Mouse (Mus musculus): ENCODE results near the gene Prkcd.

DNA sequence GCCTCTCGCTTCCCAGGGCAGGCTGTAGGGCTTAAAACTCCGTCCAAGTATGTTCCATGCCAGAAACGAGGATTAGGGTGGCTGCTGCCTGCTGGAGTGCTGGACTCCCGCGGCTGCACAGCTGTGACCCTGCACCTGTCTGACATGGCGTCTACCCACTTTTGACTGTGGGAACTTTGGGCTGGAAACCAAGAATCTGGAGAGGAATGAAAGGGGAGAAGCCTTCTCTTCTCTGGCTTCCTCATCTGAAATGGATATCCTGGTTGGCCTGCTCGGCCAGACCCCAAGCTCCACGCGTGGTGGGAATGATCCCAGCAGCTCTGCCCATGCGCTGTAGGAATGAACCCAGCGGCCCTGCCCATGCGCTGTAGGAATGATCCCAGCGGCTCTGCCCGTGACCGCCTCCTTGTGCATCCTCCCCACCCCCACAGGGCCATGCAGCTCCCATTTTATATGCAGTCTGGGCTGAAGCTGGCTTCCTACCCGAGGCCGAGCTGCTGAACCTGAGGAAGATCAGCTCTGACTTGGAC is 66.6 kb downstream of the Prkcd start:
- no peak for TF ChIP-seq CTCF (IDR thresholded peaks at IDR 0.05; ENCODE audit: control insufficient read depth, insufficient read depth, insufficient read length)
- no peak for TF ChIP-seq MAX (IDR thresholded peaks at IDR 0.05)
- TF ChIP-seq USF1 (IDR thresholded peaks at IDR 0.05; ENCODE audit: low read depth): no peak
- no peak for TF ChIP-seq MYOG (IDR thresholded peaks at IDR 0.05; ENCODE audit: control insufficient read depth, extremely low read depth, insufficient read length)
- TF ChIP-seq CEBPB (IDR thresholded peaks at IDR 0.05; ENCODE audit: low read depth): no peak
- no peak for TF ChIP-seq MYOD1 (IDR thresholded peaks at IDR 0.05; ENCODE audit: control insufficient read depth, insufficient read length, low read depth)
